Mouse (Mus musculus) ZHBTc4 (cell line): ENCODE data around the gene Slc22a6.

Experiments
- DNase-seq: peaks from one replicate; pipeline ENCODE4 v3.0.0-alpha.2; 2011; ENCODE audit warnings: low read depth, low spot score

The Slc22a6 gene

GRCm38 (mm10) chr19:8617904-8618303, at the start of gene Slc22a6:
Gene Slc22a6 (plus strand): TSS chr19:8618039.
- no peak for DNase-seq

- DNase-seq = peak; percentile 62
These were observed 48.4 kb upstream of the Slc22a6 start for GRCm38 (mm10) chr19:8569453-8569863.

GRCm38 (mm10) chr19:8570341-8571040, 47.3 kb upstream of the Slc22a6 start:
- no peak for DNase-seq

GRCm38 (mm10) chr19:8571746-8572145, 46.1 kb upstream of the Slc22a6 start:
- DNase-seq = no peak

- peak; percentile 9 for DNase-seq
These were observed 45.4 kb upstream of the Slc22a6 start for GRCm38 (mm10) chr19:8572485-8572884.

GRCm38 (mm10) chr19:8577432-8577831, 40.4 kb upstream of the Slc22a6 start:
- no peak for DNase-seq

GRCm38 (mm10) chr19:8578293-8578969, 39.4 kb upstream of the Slc22a6 start:
- peak; percentile 84 for DNase-seq

- no peak for DNase-seq
These were observed 38.9 kb upstream of the Slc22a6 start for GRCm38 (mm10) chr19:8578970-8579342.

GRCm38 (mm10) chr19:8585298-8585697, 32.5 kb upstream of the Slc22a6 start:
- no peak for DNase-seq

GRCm38 (mm10) chr19:8585899-8586298, 31.9 kb upstream of the Slc22a6 start:
- DNase-seq = no peak

GRCm38 (mm10) chr19:8586350-8586749, 31.5 kb upstream of the Slc22a6 start:
- DNase-seq = no peak

- DNase-seq = no peak
These were observed 30.5 kb upstream of the Slc22a6 start for GRCm38 (mm10) chr19:8587315-8587714.

- DNase-seq = no peak
These were observed 26.9 kb upstream of the Slc22a6 start, which contains the start of gene Slc22a8 for GRCm38 (mm10) chr19:8590954-8591353. Gene Slc22a8 (plus strand): TSS chr19:8591254.

GRCm38 (mm10) chr19:8592155-8592554, 25.7 kb upstream of the Slc22a6 start:
- DNase-seq = no peak

GRCm38 (mm10) chr19:8592873-8593408, 24.9 kb upstream of the Slc22a6 start:
- no peak for DNase-seq

GRCm38 (mm10) chr19:8593833-8594232, 24.0 kb upstream of the Slc22a6 start:
- no peak for DNase-seq

GRCm38 (mm10) chr19:8594518-8594917, 23.3 kb upstream of the Slc22a6 start:
- DNase-seq = peak; percentile 50

GRCm38 (mm10) chr19:8597269-8597668, 20.6 kb upstream of the Slc22a6 start:
- DNase-seq = no peak

- DNase-seq = no peak
These were observed 18.6 kb upstream of the Slc22a6 start for GRCm38 (mm10) chr19:8599229-8599628.

- no peak for DNase-seq
These were observed 15.9 kb upstream of the Slc22a6 start for GRCm38 (mm10) chr19:8601922-8602321.

- no peak for DNase-seq
These were observed 14.9 kb upstream of the Slc22a6 start for GRCm38 (mm10) chr19:8602914-8603313.

- DNase-seq = no peak
These were observed 13.2 kb upstream of the Slc22a6 start for GRCm38 (mm10) chr19:8604536-8605240.
